Mouse (Mus musculus) CH12.LX (cell line): ENCODE results near the gene Arhgef28. TPM values are rescaled to one million over a fixed set of nuclear protein-coding genes. Genes with fewer than 3 reads are reported as not detected.

Experiments
- DNase-seq: peaks from one replicate; pipeline ENCODE4 v3.0.0-alpha.2; 2013; ENCODE audit errors: extremely low read depth
- H3K27ac ChIP-seq: 2 replicates; pipeline ENCODE4 v1.5.1; 2012; ENCODE audit warnings: low read depth, mild to moderate bottlenecking, control low read depth, moderate library complexity; ENCODE audit not compliant: insufficient read depth
- H3K27me3 ChIP-seq: replicated peaks from 2 replicates; pipeline ENCODE3; 2012; ENCODE audit warnings: inconsistent platforms
- H3K36me3 ChIP-seq, 2 experiments: replicated peaks in 1 of 2; 2 replicates each; pipeline versions ENCODE3 to v1.6.1; 2012; ENCODE audit warnings: inconsistent platforms in 1 of 2, low read length in 1 of 2, mild to moderate bottlenecking in 1 of 2, mixed read lengths in 1 of 2, moderate library complexity in 1 of 2; ENCODE audit not compliant: control insufficient read depth in 1 of 2, insufficient read depth in 1 of 2
- H3K4me1 ChIP-seq, 2 experiments: 2 replicates each; pipeline ENCODE4 v1.6.1; 2012; ENCODE audit warnings: inconsistent platforms in 1 of 2, moderate library complexity in 1 of 2; ENCODE audit not compliant: insufficient read depth in 2 of 2, control insufficient read depth in 1 of 2
- H3K4me2 ChIP-seq: 2 replicates; pipeline ENCODE4 v1.6.1; 2012; ENCODE audit warnings: low read depth, mild to moderate bottlenecking, control low read depth; ENCODE audit not compliant: poor library complexity, insufficient read depth, severe bottlenecking
- H3K4me3 ChIP-seq, 3 experiments: fragments of 150-350 bp in 1 of 3; sonication (generic) in 1 of 3; replicated peaks in 1 of 3; 2 replicates each; pipeline versions ENCODE3 to v1.5.1; 2011 to 2012; ENCODE audit warnings: low read depth in 2 of 3, low read length in 2 of 3, mild to moderate bottlenecking in 2 of 3, moderate library complexity in 2 of 3, control low read depth in 1 of 3, improper control_type of control experiment in 1 of 3, inconsistent platforms in 1 of 3, mixed read lengths in 1 of 3; ENCODE audit not compliant: poor library complexity in 1 of 3
- H3K79me2 ChIP-seq: replicated peaks from 2 replicates; pipeline ENCODE4 v1.6.1; 2012; ENCODE audit warnings: mild to moderate bottlenecking, moderate library complexity; ENCODE audit not compliant: control insufficient read depth, poor library complexity, insufficient read depth, severe bottlenecking; ENCODE audit errors: extremely low read depth
- H3K9ac ChIP-seq: 2 replicates; pipeline ENCODE4 v1.6.1; 2012; ENCODE audit warnings: low read depth, mild to moderate bottlenecking, control low read depth, moderate library complexity; ENCODE audit not compliant: insufficient read depth
- H3K9me3 ChIP-seq: replicated peaks from 2 replicates; pipeline ENCODE3; 2012; ENCODE audit warnings: low read length, inconsistent platforms, mixed read lengths
- BHLHE40 ChIP-seq: IDR thresholded peaks from 2 replicates; pipeline ENCODE4 v1.6.1; 2011; ENCODE audit warnings: mild to moderate bottlenecking, low read depth, low read length, improper control_type of control experiment
- CTCF ChIP-seq, 2 experiments: IDR thresholded peaks in 1 of 2; conservative IDR thresholded peaks in 1 of 2; 2 replicates each; pipeline ENCODE4 v1.5.1; 2011 to 2012; ENCODE audit warnings: low read depth in 2 of 2, low read length in 2 of 2, improper control_type of control experiment in 1 of 2, inconsistent platforms in 1 of 2, mild to moderate bottlenecking in 1 of 2, moderate library complexity in 1 of 2
- E2F4 ChIP-seq: IDR thresholded peaks from 2 replicates; pipeline ENCODE4 v1.6.1; 2011; ENCODE audit warnings: low read depth, low read length, improper control_type of control experiment; ENCODE audit not compliant: insufficient replicate concordance
- ELF1 ChIP-seq: IDR thresholded peaks from 2 replicates; pipeline ENCODE4 v1.6.1; 2014; ENCODE audit warnings: low read depth, mild to moderate bottlenecking, inconsistent platforms, low read length, improper control_type of control experiment
- ETS1 ChIP-seq: conservative IDR thresholded peaks from 2 replicates; pipeline ENCODE4 v1.6.1; 2012; ENCODE audit warnings: low read depth, mild to moderate bottlenecking, inconsistent platforms, low read length, improper control_type of control experiment, moderate library complexity
- GABPA ChIP-seq: IDR thresholded peaks from 2 replicates; pipeline ENCODE4 v1.6.1; 2012; ENCODE audit warnings: low read depth, low read length, improper control_type of control experiment, inconsistent platforms; ENCODE audit not compliant: insufficient replicate concordance
- IRF4 ChIP-seq: IDR thresholded peaks from 2 replicates; pipeline ENCODE4 v1.6.1; 2014; ENCODE audit warnings: low read depth, mild to moderate bottlenecking, inconsistent platforms, low read length, improper control_type of control experiment
- JUND ChIP-seq: conservative IDR thresholded peaks from 2 replicates; pipeline ENCODE4 v1.6.1; 2011; ENCODE audit warnings: low read depth, low read length, improper control_type of control experiment
- KAT2A ChIP-seq: IDR thresholded peaks from 2 replicates; pipeline ENCODE4 v1.6.1; 2012; ENCODE audit warnings: low read length, improper control_type of control experiment, inconsistent platforms; ENCODE audit not compliant: insufficient replicate concordance
- MAFK ChIP-seq: IDR thresholded peaks from 2 replicates; pipeline ENCODE4 v1.6.1; 2011; ENCODE audit warnings: low read length, improper control_type of control experiment; ENCODE audit not compliant: insufficient replicate concordance
- MAX ChIP-seq: IDR thresholded peaks from 2 replicates; pipeline ENCODE4 v1.6.1; 2011; ENCODE audit warnings: low read length, improper control_type of control experiment
- MAZ ChIP-seq: IDR thresholded peaks from 2 replicates; pipeline ENCODE4 v1.6.1; 2012; ENCODE audit warnings: low read depth, mild to moderate bottlenecking, inconsistent platforms, low read length, improper control_type of control experiment, moderate library complexity
- MXI1 ChIP-seq: IDR thresholded peaks from 2 replicates; pipeline ENCODE4 v1.6.1; 2011; ENCODE audit warnings: mild to moderate bottlenecking, low read depth, low read length, improper control_type of control experiment
- NELFE ChIP-seq: IDR thresholded peaks from 2 replicates; pipeline ENCODE4 v1.6.1; 2011; ENCODE audit warnings: low read depth, low read length, improper control_type of control experiment
- NRF1 ChIP-seq: IDR thresholded peaks from 2 replicates; pipeline ENCODE4 v1.6.1; 2014; ENCODE audit warnings: low read depth, mild to moderate bottlenecking, inconsistent platforms, low read length, improper control_type of control experiment, moderate library complexity
- POLR2A ChIP-seq: IDR thresholded peaks from 2 replicates; pipeline ENCODE4 v1.6.1; 2011; ENCODE audit warnings: low read depth, mild to moderate bottlenecking, improper control_type of control experiment, low read length
- RCOR1 ChIP-seq: conservative IDR thresholded peaks from 2 replicates; pipeline ENCODE4 v1.6.1; 2012; ENCODE audit warnings: low read depth, mild to moderate bottlenecking, inconsistent platforms, low read length, improper control_type of control experiment
- SIN3A ChIP-seq: IDR thresholded peaks from 2 replicates; pipeline ENCODE4 v1.6.1; 2012; ENCODE audit warnings: low read length, improper control_type of control experiment, inconsistent platforms
- SMC3 ChIP-seq: IDR thresholded peaks from 2 replicates; pipeline ENCODE4 v1.6.1; 2011; ENCODE audit warnings: low read depth, low read length, improper control_type of control experiment
- TBP ChIP-seq: conservative IDR thresholded peaks from 2 replicates; pipeline ENCODE4 v1.6.1; 2011; ENCODE audit warnings: low read depth, low read length, improper control_type of control experiment
- TCF12 ChIP-seq: IDR thresholded peaks from 2 replicates; pipeline ENCODE4 v1.6.1; 2014; ENCODE audit warnings: low read depth, mild to moderate bottlenecking, inconsistent platforms, low read length, improper control_type of control experiment
- USF1 ChIP-seq: IDR thresholded peaks from 2 replicates; pipeline ENCODE4 v1.6.1; 2014; ENCODE audit warnings: low read depth, mild to moderate bottlenecking, inconsistent platforms, low read length, improper control_type of control experiment
- dilution Hi-C: fragments of 300-500 bp; cut with MboI; formaldehyde crosslinking; loops from 2 replicates; pipeline ENCODE4 v1.14.3; 2020; ENCODE audit warnings: low sequenced_read_pairs; ENCODE audit not compliant: extremely low pct_unique_long_range_greater_than_20kb, extremely low pct_ligation_motif_present
- in situ Hi-C: fragments of 300-500 bp; cut with MboI; formaldehyde crosslinking; loops from 3 replicates; pipeline ENCODE4 v1.14.3; 2019; ENCODE audit warnings: low sequenced_read_pairs, low pct_ligation_motif_present, low pct_unique_long_range_greater_than_20kb, mixed read lengths
- polyA plus RNA-seq: library from polyadenylated mRNA; unstranded; fragments of >175 nt; gene quantifications from 2 replicates; pipeline ENCODE4 v1.2.1, GENCODE M21; 2012; ENCODE audit warnings: low read depth; ENCODE audit not compliant: insufficient read length
- total RNA-seq, 2 experiments: library from RNA; depleted of rRNA; stranded (reverse); fragments of 300-350 nt in 1 of 2; fragments of >200 nt in 1 of 2; gene quantifications; 2 replicates each; pipeline ENCODE4 v1.2.3; 2012 to 2014

The Arhgef28 gene
- total and polyA plus RNA-seq, 3 experiments: 0.07 to 0.24 (median 0.08) TPM

GRCm38 (mm10) chr13:98187904-98188303 is 18.3 kb downstream of the Arhgef28 start:
- Histone ChIP-seq H3K4me2 (no peak overlapping the region), H3K36me3 (no peaks in the 10 kb centered on the region), H3K4me1 (peaks cover 2 to 14% of the 10 kb centered on the region in 2 experiments; a peak in 2 of 4 replicates), H3K9ac (no peak overlapping the region), H3K4me3 (no peak overlapping the region), H3K79me2 (no peaks in the 10 kb centered on the region), H3K9me3 (no peaks in the 10 kb centered on the region), H3K27ac (no peak overlapping the region), H3K27me3 (no peaks in the 10 kb centered on the region)
- in situ Hi-C loops: no loop called here
- TF ChIP-seq BHLHE40: no peak
- no peak for TF ChIP-seq MXI1
- TF ChIP-seq MAFK: no peak
- TF ChIP-seq CTCF (conservative IDR thresholded peaks at IDR 0.05 in 1 of 2, IDR thresholded peaks at IDR 0.05 in 1 of 2; ENCODE audit: low read depth in 2 of 2, low read length in 2 of 2): no peak
- no peak for TF ChIP-seq TCF12
- TF ChIP-seq POLR2A: no peak
- TF ChIP-seq NRF1: no peak
- no peak for TF ChIP-seq SIN3A
- TF ChIP-seq MAZ: no peak
- no peak for TF ChIP-seq IRF4
- dilution Hi-C loops: no loop called here
- DNase-seq: no peak

- Histone ChIP-seq H3K79me2 (no peaks in the 10 kb centered on the region), H3K4me2 (no peak overlapping the region), H3K4me1 (peaks cover 0 to 7% of the 10 kb centered on the region in 2 experiments; a peak in 2 of 4 replicates), H3K9me3 (no peaks in the 10 kb centered on the region), H3K27ac (no peak overlapping the region), H3K36me3 (no peaks in the 10 kb centered on the region), H3K9ac (no peak overlapping the region), H3K27me3 (no peaks in the 10 kb centered on the region), H3K4me3 (no peak overlapping the region)
- dilution Hi-C loops: no loop called here
- no peak for DNase-seq
- in situ Hi-C loops: no loop called here
- TF ChIP-seq RCOR1 (no peak), SIN3A (no peak), NELFE (no peak), KAT2A (no peak), USF1 (no peak), MAFK (no peak), BHLHE40 (no peak), POLR2A (no peak), ETS1 (no peak), TBP (no peak), SMC3 (no peak), GABPA (no peak), ELF1 (no peak), JUND (no peak), E2F4 (no peak), MAX (no peak)
Observed at GRCm38 (mm10) chr13:98186179-98186578, 20.1 kb downstream of the Arhgef28 start.
